Mouse (Mus musculus): ENCODE results near the gene Taok2. TPM values are rescaled to one million over a fixed set of nuclear protein-coding genes. Genes with fewer than 3 reads are reported as not detected.
"Not testable (repeated sequence)": the region's sequence is repeated elsewhere in the genome, so short reads cannot be mapped to it uniquely, and the experiment has no call there.

Gene Taok2
- 63.5 and 66.6 TPM in 2 replicates for polyA plus RNA-seq (2016; fragmentation: Nextera tagmentation; extraction: Ambion mirVana)

DNA sequence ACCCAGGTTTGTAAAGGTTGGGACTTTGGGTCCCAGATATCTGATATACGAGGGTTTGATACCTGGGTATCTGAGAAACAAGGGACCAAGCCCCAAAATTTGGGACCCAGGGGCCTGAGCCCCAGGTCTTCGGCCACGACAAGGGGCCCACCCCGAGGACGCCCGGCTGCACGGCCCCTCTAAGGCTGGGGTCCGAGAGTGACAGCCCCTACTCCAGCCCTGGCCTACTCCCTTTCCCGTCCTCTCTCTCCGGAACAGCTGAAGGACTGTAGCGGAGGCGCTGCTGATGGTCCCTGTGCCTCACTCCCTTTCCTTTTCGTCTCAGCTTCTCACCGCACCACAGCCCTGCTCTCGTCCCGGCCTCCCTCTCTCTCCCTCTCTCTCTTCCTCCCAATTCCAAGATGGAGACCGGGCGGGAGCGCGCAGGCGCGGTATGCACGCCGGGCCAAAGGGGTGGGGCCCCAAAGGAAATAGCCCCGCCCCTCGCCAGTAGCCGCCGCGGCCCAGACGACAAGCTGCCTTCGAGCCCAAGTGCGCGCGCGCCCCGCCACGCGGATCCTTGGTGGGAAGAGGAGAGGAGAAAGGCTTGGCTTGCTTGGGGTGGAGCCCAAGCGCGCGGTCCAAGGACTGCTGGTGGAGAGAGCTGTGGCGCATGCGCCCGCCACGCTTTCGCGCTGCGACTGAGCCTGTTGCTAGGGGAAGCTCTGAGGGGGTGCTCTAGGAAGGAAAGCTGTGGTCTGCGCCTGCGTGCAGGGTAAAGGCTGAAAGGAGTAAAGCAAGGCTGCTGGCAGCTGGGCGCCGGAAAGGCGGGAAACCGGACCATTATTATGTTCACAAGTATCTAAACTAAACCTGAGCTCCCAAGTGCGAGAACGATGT is at the start of gene Taok2:
TSS of gene Taok2 (minus strand) at position 418 of the 879 bp plus-strand sequence.
- Histone ChIP-seq H3K36me3 (peaks cover 10% of the 10 kb centered on the region), H3K4me3 (peak within 1 kb of the TSS; percentile 79), H3K27me3 (no peaks in the 10 kb centered on the region), H3K27ac (peak within 1 kb of the TSS; percentile 95), H3K4me1 (peaks cover 36% of the 10 kb centered on the region), H3K9me3 (replicated peaks) (no peaks in the 10 kb centered on the region), H3K4me2 (replicated peaks) (peak within 1 kb of the TSS; percentile 97), H3K9ac (peak within 1 kb of the TSS; percentile 93)
- peak; percentile 97 for ATAC-seq (ENCODE audit: low FRiP score)
- WGBS: under 1% methylated on average over 56 of the region's 56 CpGs

DNA sequence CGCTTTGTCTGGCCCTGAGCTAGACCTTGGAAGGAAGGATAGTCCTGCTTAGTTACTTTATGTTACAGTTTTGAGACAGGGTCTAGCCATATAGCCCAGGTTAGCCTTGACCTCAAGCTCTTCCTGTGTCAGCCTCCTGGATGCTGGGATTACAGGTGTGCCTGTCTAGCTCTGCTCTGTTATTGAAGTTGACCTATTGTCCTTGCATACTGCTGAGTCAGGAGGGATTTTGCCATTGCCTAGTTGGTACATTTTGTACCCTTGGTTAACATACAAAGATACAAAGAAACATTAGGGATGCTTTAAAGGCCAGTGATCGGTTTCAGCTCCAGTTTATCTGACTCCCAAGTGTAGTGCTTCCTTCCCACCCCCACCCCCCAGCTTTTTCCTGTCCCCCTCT is 48.1 kb upstream of the Taok2 start:
- no peak overlapping the region for H3K27ac ChIP-seq
- 86% methylated on average over 2 of the region's 2 CpGs for WGBS
- peaks cover 29% of the 10 kb centered on the region for H3K36me3 ChIP-seq
- no peaks in the 10 kb centered on the region for H3K9me3 ChIP-seq (replicated peaks)
- no peak overlapping the region for H3K4me3 ChIP-seq
- no peak overlapping the region for H3K4me2 ChIP-seq (replicated peaks)
- ATAC-seq (ENCODE audit: low FRiP score): no peak
- no peaks in the 10 kb centered on the region for H3K27me3 ChIP-seq
- peaks cover 12% of the 10 kb centered on the region for H3K4me1 ChIP-seq
- H3K9ac ChIP-seq: no peak overlapping the region

DNA sequence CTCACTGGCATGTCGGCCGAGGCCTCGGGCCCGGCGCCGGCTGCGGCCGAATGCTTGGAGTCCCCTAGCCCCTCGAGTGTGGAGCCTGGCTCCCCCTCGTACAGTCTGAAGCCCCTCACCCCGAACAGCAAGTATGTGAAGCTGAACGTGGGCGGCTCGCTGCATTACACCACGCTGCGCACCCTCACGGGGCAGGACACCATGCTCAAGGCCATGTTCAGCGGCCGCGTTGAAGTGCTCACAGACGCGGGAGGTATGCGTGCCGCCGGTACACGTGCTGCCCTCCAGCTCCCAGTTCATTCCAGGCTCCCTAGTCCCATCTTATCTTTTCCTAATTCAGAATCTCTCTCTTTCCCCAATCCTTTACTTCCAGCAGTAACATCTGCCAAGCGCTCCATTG is 44.5 kb upstream of the Taok2 start:
- H3K27ac ChIP-seq: peak overlapping the region; percentile 82
- peaks cover 12% of the 10 kb centered on the region for H3K4me1 ChIP-seq
- H3K9ac ChIP-seq: peak overlapping the region; percentile 83
- H3K4me2 ChIP-seq (replicated peaks): peak overlapping the region; percentile 70
- 0% methylated on average over 23 of the region's 27 CpGs for WGBS
- no peaks in the 10 kb centered on the region for H3K27me3 ChIP-seq
- peak overlapping the region; percentile 90 for H3K4me3 ChIP-seq
- H3K36me3 ChIP-seq: peaks cover 8% of the 10 kb centered on the region
- ATAC-seq (ENCODE audit: low FRiP score): peak; percentile 74
- H3K9me3 ChIP-seq (replicated peaks): no peaks in the 10 kb centered on the region

DNA sequence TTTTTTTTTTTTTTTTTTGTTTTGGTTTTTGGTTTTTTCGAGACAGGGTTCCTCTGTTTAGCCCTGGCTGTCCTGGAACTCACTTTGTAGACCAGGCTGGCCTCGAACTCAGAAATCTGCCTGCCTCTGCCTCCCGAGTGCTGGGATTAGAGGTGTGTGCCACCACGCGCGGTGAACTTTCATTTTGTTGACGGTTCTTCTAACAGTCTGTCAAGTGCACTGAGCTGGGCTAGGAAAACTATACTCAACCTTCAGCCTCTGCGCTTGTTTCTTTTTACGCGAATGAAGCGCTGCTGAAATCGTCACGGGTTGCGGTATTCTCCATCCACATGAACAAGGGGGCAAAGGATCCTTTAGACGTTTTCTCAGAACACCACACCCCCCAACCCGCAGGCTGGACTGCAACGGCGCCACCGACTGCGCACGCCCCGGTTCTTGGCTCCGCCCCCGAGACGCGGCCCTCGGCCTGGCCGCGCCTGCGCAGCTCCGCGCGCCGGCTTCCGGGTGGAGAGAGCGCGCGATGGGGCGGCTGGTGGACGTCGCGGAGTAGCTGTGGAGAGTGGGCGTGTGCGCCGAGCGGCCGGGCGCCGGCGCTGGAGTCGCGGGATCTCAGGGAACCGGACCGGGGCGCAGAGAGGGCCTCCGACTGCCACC is 44.0 kb upstream of the Taok2 start, which contains the start of gene Kctd13:
TSS of gene Kctd13 (plus strand) at position 496 of the 654 bp plus-strand sequence.
- Histone ChIP-seq H3K4me1 (peaks cover 16% of the 10 kb centered on the region), H3K27ac (peak within 1 kb of the TSS; percentile 82), H3K9ac (peak within 1 kb of the TSS; percentile 83), H3K9me3 (replicated peaks) (no peaks in the 10 kb centered on the region), H3K4me3 (peak within 1 kb of the TSS; percentile 90), H3K36me3 (peaks cover 8% of the 10 kb centered on the region; the same call in 1 of the 2 replicates), H3K27me3 (no peaks in the 10 kb centered on the region), H3K4me2 (replicated peaks) (peak within 1 kb of the TSS; percentile 70)
- 4% methylated on average over 54 of the region's 56 CpGs for WGBS
- ATAC-seq (ENCODE audit: low FRiP score): peak; percentile 92

DNA sequence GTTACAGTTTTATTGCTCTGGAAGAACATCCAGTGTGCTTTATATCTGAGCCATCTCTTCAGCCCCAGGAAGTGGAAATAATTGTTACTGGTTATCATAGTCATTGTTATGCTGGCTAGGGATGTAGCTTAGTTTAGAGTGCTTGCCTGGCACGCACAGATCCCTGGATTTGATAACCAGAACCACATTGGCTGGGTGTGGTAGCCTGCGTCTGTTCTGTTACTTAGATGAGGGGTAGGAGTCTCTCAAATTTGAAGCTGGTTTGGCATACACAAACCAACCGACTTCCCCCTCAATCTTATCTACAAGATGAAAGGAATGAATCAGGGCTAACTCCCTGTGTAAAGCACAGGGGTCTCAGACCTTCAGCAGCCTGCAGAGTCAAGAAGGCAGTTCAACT is 41.8 kb upstream of the Taok2 start:
- H3K4me2 ChIP-seq (replicated peaks): no peak overlapping the region
- no peak overlapping the region for H3K27ac ChIP-seq
- H3K27me3 ChIP-seq: no peaks in the 10 kb centered on the region
- 0 out of 2 replicates have a peak, but pooled peaks cover 3% of the 10 kb centered on the region for H3K36me3 ChIP-seq
- no peak overlapping the region for H3K4me3 ChIP-seq
- 51% methylated on average over 3 of the region's 3 CpGs for WGBS
- ATAC-seq (ENCODE audit: low FRiP score): no peak
- no peaks in the 10 kb centered on the region for H3K9me3 ChIP-seq (replicated peaks)
- H3K9ac ChIP-seq: no peak overlapping the region
- peaks cover 29% of the 10 kb centered on the region for H3K4me1 ChIP-seq

DNA sequence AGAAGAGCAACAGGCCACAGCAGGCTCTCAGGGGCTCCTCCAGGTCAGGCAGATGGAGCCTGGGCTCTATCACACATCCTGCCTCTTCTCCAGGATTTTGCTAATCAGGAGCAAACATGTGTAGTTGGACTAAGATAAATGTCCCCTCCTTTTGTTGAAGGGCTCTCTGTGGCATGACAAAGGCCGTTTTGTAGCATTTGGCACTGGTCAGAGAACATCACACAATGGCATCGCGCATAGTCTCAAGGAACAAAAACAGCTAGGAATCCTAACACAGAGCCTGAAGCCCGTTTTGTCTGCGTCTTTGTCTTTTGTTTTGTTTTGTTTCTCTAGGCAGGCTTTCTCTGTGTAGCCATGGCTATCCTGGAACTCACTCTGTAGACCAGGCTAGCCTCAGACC is 39.5 kb upstream of the Taok2 start:
- Histone ChIP-seq H3K9ac (no peak overlapping the region), H3K4me3 (no peak overlapping the region), H3K4me2 (replicated peaks) (no peak overlapping the region), H3K27me3 (no peaks in the 10 kb centered on the region), H3K4me1 (peaks cover 20% of the 10 kb centered on the region), H3K36me3 (no peaks in the 10 kb centered on the region), H3K9me3 (replicated peaks) (no peaks in the 10 kb centered on the region), H3K27ac (no peak overlapping the region)
- WGBS: 31% methylated on average over 5 of the region's 5 CpGs
- no peak for ATAC-seq (ENCODE audit: low FRiP score)

DNA sequence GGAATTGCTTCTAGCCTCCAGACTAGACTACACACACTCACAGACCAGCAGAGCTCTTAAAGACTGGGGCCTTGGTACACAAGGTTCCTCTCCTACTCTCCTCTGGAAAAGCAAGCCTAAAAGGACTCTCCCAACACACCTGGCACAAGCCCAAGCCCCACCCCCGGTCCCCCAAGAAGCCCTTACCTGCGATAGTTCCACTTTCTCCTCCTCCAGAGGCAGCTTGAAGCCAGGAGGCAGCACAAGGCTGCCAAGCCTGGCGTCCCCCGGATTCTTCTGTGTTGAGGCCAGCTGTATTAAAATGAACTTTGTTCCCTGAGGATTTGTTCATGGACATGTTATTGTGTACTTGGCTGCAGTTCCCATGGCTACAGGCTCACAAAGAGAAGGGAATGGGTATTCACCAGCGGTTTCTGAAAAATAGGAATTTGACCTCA is 38.1 kb upstream of the Taok2 start, which contains the start of gene Tmem219:
TSS of gene Tmem219 (minus strand) at position 294 of the 437 bp plus-strand sequence.
- Histone ChIP-seq H3K9ac (0 out of 2 replicates have a peak within 1 kb of the TSS, but pooled peaks have one; percentile 15), H3K27me3 (no peaks in the 10 kb centered on the region), H3K27ac (peak within 1 kb of the TSS; percentile 74), H3K4me2 (replicated peaks) (peak within 1 kb of the TSS; percentile 27), H3K4me3 (0 out of 2 replicates have a peak within 1 kb of the TSS, but pooled peaks have one; percentile 3), H3K9me3 (replicated peaks) (no peaks in the 10 kb centered on the region), H3K4me1 (peaks cover 20% of the 10 kb centered on the region), H3K36me3 (no peaks in the 10 kb centered on the region)
- WGBS: 26% methylated on average over 5 of the region's 5 CpGs
- peak; percentile 85 for ATAC-seq (ENCODE audit: low FRiP score)

DNA sequence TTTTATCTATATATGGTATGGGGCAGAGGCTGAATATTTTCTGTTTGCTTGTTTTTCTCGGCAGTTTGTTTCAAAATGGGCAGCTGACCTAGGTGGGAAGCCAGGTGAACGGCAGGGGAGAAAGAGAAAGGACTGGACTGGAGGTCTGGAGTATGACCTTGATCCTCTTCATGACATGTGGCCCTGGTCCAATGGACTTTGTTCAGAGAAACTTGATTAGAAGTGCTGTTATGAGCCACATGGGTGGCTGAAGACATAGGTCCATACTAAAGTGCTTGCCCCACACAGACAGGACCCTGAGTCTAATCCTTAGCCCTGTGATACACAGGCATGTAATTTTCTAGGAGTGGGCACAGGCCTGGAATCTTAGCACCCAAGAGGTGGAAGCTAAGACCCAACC is 37.1 kb upstream of the Taok2 start:
- Histone ChIP-seq H3K4me2 (replicated peaks) (0 out of 2 replicates have a peak overlapping the region, but pooled peaks have one; percentile 27), H3K27me3 (no peaks in the 10 kb centered on the region), H3K4me1 (peaks cover 20% of the 10 kb centered on the region), H3K9me3 (replicated peaks) (no peaks in the 10 kb centered on the region), H3K9ac (no peak overlapping the region), H3K36me3 (no peaks in the 10 kb centered on the region), H3K4me3 (no peak overlapping the region), H3K27ac (peak overlapping the region; percentile 74; the same call in 1 of the 2 replicates)
- no peak for ATAC-seq (ENCODE audit: low FRiP score)
- 71% methylated on average over 2 of the region's 2 CpGs for WGBS

DNA sequence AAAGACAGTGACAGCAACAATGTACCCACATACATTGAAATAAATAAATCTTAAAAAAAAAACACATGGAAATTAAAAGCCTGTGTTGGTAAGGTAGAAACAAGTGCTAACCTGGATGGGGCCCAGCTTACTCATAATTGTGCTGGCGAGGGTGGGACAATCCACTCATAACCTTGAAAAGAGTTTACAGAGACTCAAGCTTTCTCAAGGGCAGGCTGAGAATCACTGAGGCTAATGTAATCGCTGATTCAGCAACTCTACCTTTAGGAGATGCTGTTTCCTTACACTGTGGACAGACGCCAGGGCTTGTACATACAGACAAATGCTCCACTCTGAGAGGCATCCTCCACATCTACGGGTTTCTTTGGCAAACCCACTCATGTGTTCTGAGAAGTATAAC is 35.5 kb upstream of the Taok2 start:
- H3K4me2 ChIP-seq (replicated peaks): no peak overlapping the region
- no peak overlapping the region for H3K27ac ChIP-seq
- no peak overlapping the region for H3K4me3 ChIP-seq
- no peaks in the 10 kb centered on the region for H3K27me3 ChIP-seq
- H3K9ac ChIP-seq: no peak overlapping the region
- WGBS: 74% methylated on average over 4 of the region's 4 CpGs
- H3K9me3 ChIP-seq (replicated peaks): no peaks in the 10 kb centered on the region
- H3K36me3 ChIP-seq: no peaks in the 10 kb centered on the region
- ATAC-seq (ENCODE audit: low FRiP score): no peak
- H3K4me1 ChIP-seq: peaks cover 20% of the 10 kb centered on the region

DNA sequence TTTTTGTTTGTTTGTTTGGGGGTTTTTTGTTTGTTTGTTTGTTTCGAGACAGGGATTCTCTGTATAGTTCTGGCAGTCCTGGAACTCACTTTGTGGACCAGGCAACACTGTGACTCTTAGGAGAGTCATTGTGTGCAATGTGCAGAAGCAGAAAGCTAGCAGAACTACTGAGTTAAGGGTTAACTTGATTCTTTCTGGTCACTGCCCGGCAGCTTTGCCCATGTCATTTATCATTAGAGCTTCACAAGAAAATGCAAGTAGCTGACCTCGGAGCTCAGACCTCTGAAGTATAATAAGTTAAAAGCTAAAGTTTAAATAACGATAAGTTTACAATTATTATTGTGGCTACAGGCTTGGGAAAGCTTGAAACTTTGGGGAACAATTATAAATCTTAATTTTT is 33.9 kb upstream of the Taok2 start:
- H3K9me3 ChIP-seq (replicated peaks); H3K4me2 ChIP-seq (replicated peaks); H3K27ac ChIP-seq; H3K27me3 ChIP-seq; H3K36me3 ChIP-seq; H3K9ac ChIP-seq; ATAC-seq (ENCODE audit: low FRiP score); H3K4me3 ChIP-seq: not testable (repeated sequence)
- 35% methylated on average over 4 of the region's 4 CpGs for WGBS
- H3K4me1 ChIP-seq: peaks cover 17% of the 10 kb centered on the region

DNA sequence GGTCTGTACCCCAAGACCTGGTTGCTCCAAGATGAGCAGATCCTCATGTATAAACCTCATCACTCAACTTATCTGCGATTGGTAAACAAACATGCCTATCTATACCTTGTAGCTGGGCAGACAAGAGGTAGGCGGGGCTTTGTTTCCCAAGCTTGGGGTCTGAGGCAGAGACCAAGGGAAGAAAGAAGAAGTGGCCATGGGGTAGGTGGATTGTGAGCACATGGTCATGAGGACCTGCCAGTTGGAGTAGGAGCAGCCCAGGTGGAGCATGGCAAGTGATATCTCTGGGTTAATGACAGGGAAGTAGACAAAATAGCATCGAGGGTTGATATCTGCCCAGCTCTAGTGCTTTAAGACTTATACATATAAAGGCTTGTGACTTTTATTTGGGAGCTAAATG is 30.3 kb upstream of the Taok2 start:
- no peak overlapping the region for H3K4me3 ChIP-seq
- no peaks in the 10 kb centered on the region for H3K4me1 ChIP-seq
- H3K9me3 ChIP-seq (replicated peaks): no peaks in the 10 kb centered on the region
- H3K4me2 ChIP-seq (replicated peaks): no peak overlapping the region
- H3K9ac ChIP-seq: no peak overlapping the region
- no peak for ATAC-seq (ENCODE audit: low FRiP score)
- H3K36me3 ChIP-seq: no peaks in the 10 kb centered on the region
- H3K27ac ChIP-seq: no peak overlapping the region
- H3K27me3 ChIP-seq: no peaks in the 10 kb centered on the region
- WGBS: 92% methylated on average over 3 of the region's 3 CpGs

DNA sequence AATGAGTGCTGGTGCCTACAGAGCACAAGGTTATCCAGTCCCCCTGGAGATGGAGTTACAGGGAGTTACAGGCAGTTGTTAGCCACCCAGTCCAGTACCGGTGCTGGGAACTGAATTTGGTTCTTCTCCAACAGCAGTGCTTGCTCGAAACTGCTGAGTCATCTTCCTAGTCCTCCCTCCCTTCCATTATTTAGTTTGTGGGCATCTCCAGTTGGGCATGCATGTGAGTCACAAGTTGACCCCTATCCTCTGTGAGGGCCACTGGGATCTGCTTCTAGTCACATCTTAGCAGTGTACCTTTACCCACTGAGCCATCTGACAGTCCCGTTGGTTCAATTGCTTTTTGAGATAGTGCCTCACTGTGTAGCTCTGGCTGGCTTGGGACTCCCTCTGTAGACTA is 21.1 kb upstream of the Taok2 start:
- no peaks in the 10 kb centered on the region for H3K36me3 ChIP-seq
- ATAC-seq (ENCODE audit: low FRiP score): no peak
- no peak overlapping the region for H3K9ac ChIP-seq
- no peak overlapping the region for H3K4me3 ChIP-seq
- H3K27ac ChIP-seq: no peak overlapping the region
- H3K27me3 ChIP-seq: no peaks in the 10 kb centered on the region
- no peak overlapping the region for H3K4me2 ChIP-seq (replicated peaks)
- no peaks in the 10 kb centered on the region for H3K9me3 ChIP-seq (replicated peaks)
- no peaks in the 10 kb centered on the region for H3K4me1 ChIP-seq
- 83% methylated on average over 3 of the region's 3 CpGs for WGBS
